In the genomic region with DNA sequence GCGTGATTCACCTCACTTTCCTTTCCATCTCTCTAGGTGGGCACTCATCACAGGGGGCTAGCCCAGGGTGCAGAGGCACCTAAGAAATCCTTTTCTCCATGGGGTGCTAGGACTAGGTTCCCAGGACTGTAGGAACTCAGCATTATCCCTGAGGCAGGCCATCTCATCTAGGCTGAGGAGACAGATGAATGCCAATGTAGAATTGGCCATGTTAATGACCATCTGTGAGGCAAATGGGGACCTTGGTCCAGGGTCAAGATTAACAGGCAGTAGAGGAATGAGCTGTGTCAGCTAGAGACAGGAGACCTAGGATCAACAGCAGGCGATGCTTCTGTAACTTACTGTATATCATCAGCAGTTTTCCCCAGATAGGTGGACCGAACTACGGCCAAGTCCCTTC, we compare ENCODE assay signal across 8 mouse cellular contexts. TPM values are rescaled to one million over a fixed set of nuclear protein-coding genes. Genes with fewer than 3 reads are reported as not detected.
DNase-seq lines count a peak whose midpoint lies in the region; ATAC-seq and TF ChIP-seq lines count a peak whose summit lies in the region.

No protein-coding gene starts in this region.

- peak overlapping the region; percentile 95 for H3K9ac ChIP-seq in heart, embryonic 16.5 days (ENCODE audit: low read length)
- H3K9ac ChIP-seq in hindbrain, embryonic 15.5 days: 0 out of 2 replicates have a peak overlapping the region, but pooled peaks have one; percentile 57
- H3K9ac ChIP-seq in liver, embryonic 14.5 days (replicated peaks): no peak overlapping the region

- peaks cover 17% of the 10 kb centered on the region for H3K36me3 ChIP-seq in heart, embryonic 16.5 days (ENCODE audit: control insufficient read depth, insufficient read depth)
- peaks cover 5% of the 10 kb centered on the region; the same call in 1 of the 2 replicates for H3K36me3 ChIP-seq in hindbrain, embryonic 15.5 days
- no peaks in the 10 kb centered on the region for H3K36me3 ChIP-seq in liver, embryonic 14.5 days (replicated peaks; ENCODE audit: control insufficient read depth, insufficient read depth, low read depth)

- DNase-seq in heart, postnatal 14 days: no peak
- peak; percentile 74 for DNase-seq in cerebellum, adult 8-10 months
- DNase-seq in liver, embryonic 14.5 days (ENCODE audit: low read depth in 3 of 3, low spot score in 3 of 3): no peak
- no peak for DNase-seq in thymus, postnatal 14 days
- no peak for DNase-seq in Muller cell, postnatal 12 days (ENCODE audit: inconsistent ontology term)
- no peak for DNase-seq in layer of hippocampus, adult 8-10 months (ENCODE audit: low spot score in 2 of 2)

- ATAC-seq in heart, embryonic 16.5 days (replicated peaks; ENCODE audit: extremely low read depth, insufficient read depth, low FRiP score): no peak
- ATAC-seq in hindbrain, embryonic 15.5 days (ENCODE audit: low FRiP score, low read depth): no peak
- ATAC-seq in liver, embryonic 14.5 days (ENCODE audit: insufficient read depth): no peak

- no peak for TF ChIP-seq EP300 in liver, embryonic 14.5 days (IDR thresholded peaks at IDR 0.05; ENCODE audit: low read depth)

- peaks cover 13% of the 10 kb centered on the region for H3K4me1 ChIP-seq in heart, embryonic 16.5 days (ENCODE audit: control insufficient read depth, insufficient read depth, low read length)
- peaks cover 23% of the 10 kb centered on the region for H3K4me1 ChIP-seq in hindbrain, embryonic 15.5 days (replicated peaks)
- H3K4me1 ChIP-seq in liver, embryonic 14.5 days (replicated peaks; ENCODE audit: control insufficient read depth in 2 of 2, insufficient read depth in 2 of 2, low read length in 1 of 2): peaks cover 12 to 14% of the 10 kb centered on the region in 2 experiments

- no peaks in the 10 kb centered on the region for H3K9me3 ChIP-seq in heart, embryonic 16.5 days (replicated peaks; ENCODE audit: control insufficient read depth, low read length)
- H3K9me3 ChIP-seq in hindbrain, embryonic 15.5 days: no peaks in the 10 kb centered on the region
- no peaks in the 10 kb centered on the region for H3K9me3 ChIP-seq in liver, embryonic 14.5 days (ENCODE audit: control insufficient read depth, low read length)

- intact Hi-C loops in heart, postnatal 14 days (cut with DNase I): loop anchor here (5.0 kb wide), 3 partner anchors 62 to 218 kb away; a partner anchor contains a TSS

- H3K4me2 ChIP-seq in heart, embryonic 16.5 days (ENCODE audit: low read depth, low read length): peak overlapping the region; percentile 80
- peak overlapping the region; percentile 92 for H3K4me2 ChIP-seq in hindbrain, embryonic 15.5 days
- peak overlapping the region; percentile 97; the same call in 1 of the 2 replicates for H3K4me2 ChIP-seq in liver, embryonic 14.5 days (ENCODE audit: low read depth)

- no peaks in the 10 kb centered on the region for H3K27me3 ChIP-seq in heart, embryonic 16.5 days (ENCODE audit: control insufficient read depth, insufficient read depth, low read length)
- H3K27me3 ChIP-seq in hindbrain, embryonic 15.5 days: no peaks in the 10 kb centered on the region
- H3K27me3 ChIP-seq in liver, embryonic 14.5 days (ENCODE audit: control insufficient read depth, insufficient read depth, low read length): no peaks in the 10 kb centered on the region

- 80% methylated on average over 4 of the region's 4 CpGs for WGBS in heart, embryonic 16.5 days
- WGBS in hindbrain, embryonic 15.5 days: 83% methylated on average over 4 of the region's 4 CpGs
- WGBS in liver, embryonic 14.5 days (ENCODE audit: insufficient replicate concordance): 85% methylated on average over 4 of the region's 4 CpGs

- H3K27ac ChIP-seq in heart, embryonic 16.5 days (ENCODE audit: low read length): peak overlapping the region; percentile 96
- no peak overlapping the region for H3K27ac ChIP-seq in hindbrain, embryonic 15.5 days (replicated peaks)
- H3K27ac ChIP-seq in liver, embryonic 14.5 days: no peak overlapping the region

- peak overlapping the region; percentile 92 for H3K4me3 ChIP-seq in heart, embryonic 16.5 days (ENCODE audit: low read length)
- peak overlapping the region; percentile 77; the same call in 1 of the 2 replicates for H3K4me3 ChIP-seq in hindbrain, embryonic 15.5 days
- H3K4me3 ChIP-seq in liver, embryonic 14.5 days (ENCODE audit: insufficient read depth in 1 of 2, low read depth in 2 of 2, low read length in 2 of 2): no peak overlapping the region

- TF ChIP-seq CTCF in liver, embryonic 14.5 days (IDR thresholded peaks at IDR 0.05; ENCODE audit: low read depth): no peak

RNA-seq across cellular contexts. Expression of a gene that starts 1.4 kb away (rescaled TPM):
- 141 and 148 TPM in 2 replicates for polyA plus RNA-seq in heart, embryonic 16.5 days (2015; fragmentation: Nextera tagmentation; extraction: Ambion mirVana)
- 100 to 1,000 TPM; 297 to 326 TPM for total RNA-seq in heart, postnatal 14 days (2021)
- 26.2 and 33.4 TPM in 2 replicates for polyA plus RNA-seq in hindbrain, embryonic 15.5 days (2015; fragmentation: Nextera tagmentation; extraction: Ambion mirVana)
- 3.5 and 3.6 TPM in 2 replicates for polyA plus RNA-seq in liver, embryonic 14.5 days (2012; rRNA removed)
- 7.0 and 9.1 TPM in 2 replicates for polyA plus RNA-seq in liver, embryonic 14.5 days (2014; fragmentation: Nextera tagmentation; extraction: Ambion mirVana)
- 100 to 1,000 TPM; 116 to 134 (median 123) TPM for total RNA-seq in layer of hippocampus, adult 8-10 months (2022)

RNA-seq across cellular contexts. Expression of a gene that starts 30.1 kb away (rescaled TPM):
- polyA plus RNA-seq in heart, embryonic 16.5 days (2015; fragmentation: Nextera tagmentation; extraction: Ambion mirVana): 8.6 and 9.0 TPM in 2 replicates
- 1 to 10 TPM; 2.2 TPM for total RNA-seq in heart, postnatal 14 days (2021)
- polyA plus RNA-seq in hindbrain, embryonic 15.5 days (2015; fragmentation: Nextera tagmentation; extraction: Ambion mirVana): 146 and 176 TPM in 2 replicates
- 33.1 and 41.9 TPM in 2 replicates for polyA plus RNA-seq in liver, embryonic 14.5 days (2012; rRNA removed)
- 24.7 and 34.2 TPM in 2 replicates for polyA plus RNA-seq in liver, embryonic 14.5 days (2014; fragmentation: Nextera tagmentation; extraction: Ambion mirVana)
- total RNA-seq in layer of hippocampus, adult 8-10 months (2022): 10 to 100 TPM; 33.9 to 40.0 (median 36.4) TPM

RNA-seq across cellular contexts. Expression of a gene that starts 36.8 kb away (rescaled TPM):
- 9.6 and 11.5 TPM in 2 replicates for polyA plus RNA-seq in heart, embryonic 16.5 days (2015; fragmentation: Nextera tagmentation; extraction: Ambion mirVana)
- 10 to 100 TPM; 13.5 to 15.6 TPM for total RNA-seq in heart, postnatal 14 days (2021)
- polyA plus RNA-seq in hindbrain, embryonic 15.5 days (2015; fragmentation: Nextera tagmentation; extraction: Ambion mirVana): 17.9 and 19.8 TPM in 2 replicates
- 1.7 and 2.0 TPM in 2 replicates for polyA plus RNA-seq in liver, embryonic 14.5 days (2012; rRNA removed)
- 1.5 and 1.9 TPM in 2 replicates for polyA plus RNA-seq in liver, embryonic 14.5 days (2014; fragmentation: Nextera tagmentation; extraction: Ambion mirVana)
- total RNA-seq in layer of hippocampus, adult 8-10 months (2022): 10 to 100 TPM; 15.0 to 19.9 (median 17.0) TPM

RNA-seq across cellular contexts. Expression of a gene that starts 48.9 kb away (rescaled TPM):
- polyA plus RNA-seq in heart, embryonic 16.5 days (2015; fragmentation: Nextera tagmentation; extraction: Ambion mirVana): 5.8 and 6.4 TPM in 2 replicates
- total RNA-seq in heart, postnatal 14 days (2021): 10 to 100 TPM; 50.5 to 52.1 TPM
- 20.7 and 21.4 TPM in 2 replicates for polyA plus RNA-seq in hindbrain, embryonic 15.5 days (2015; fragmentation: Nextera tagmentation; extraction: Ambion mirVana)
- polyA plus RNA-seq in liver, embryonic 14.5 days (2012; rRNA removed): 14.1 and 14.9 TPM in 2 replicates
- polyA plus RNA-seq in liver, embryonic 14.5 days (2014; fragmentation: Nextera tagmentation; extraction: Ambion mirVana): 8.8 and 10.4 TPM in 2 replicates
- 100 to 1,000 TPM; 819 to 832 (median 829) TPM for total RNA-seq in layer of hippocampus, adult 8-10 months (2022)

Comparison
In these comparisons a context has a peak if more than half of its experiments do, and no peak if none do; other contexts are left out.
1. H3K4me3 ChIP-seq: peak in heart, embryonic 16.5 days (single experiment) and hindbrain, embryonic 15.5 days (single experiment); none in liver, embryonic 14.5 days (0 of 2).
2. Peak in every context shown above with its lines, with median percentiles within 50 percentile points of each other: H3K4me2 ChIP-seq.